Mouse (Mus musculus) lung, postnatal 0 days (tissue): Measurements from ENCODE around the gene Prap1.

Experiments used
- CTCF ChIP-seq: IDR thresholded peaks from 2 replicates; pipeline ENCODE4 v1.5.1; 2016; ENCODE audit warnings: antibody characterized with exemption, mild to moderate bottlenecking
- EP300 ChIP-seq: IDR thresholded peaks from 2 replicates; pipeline ENCODE4 v1.6.1; 2016; ENCODE audit warnings: antibody characterized with exemption, mild to moderate bottlenecking, control low read depth

DNA sequence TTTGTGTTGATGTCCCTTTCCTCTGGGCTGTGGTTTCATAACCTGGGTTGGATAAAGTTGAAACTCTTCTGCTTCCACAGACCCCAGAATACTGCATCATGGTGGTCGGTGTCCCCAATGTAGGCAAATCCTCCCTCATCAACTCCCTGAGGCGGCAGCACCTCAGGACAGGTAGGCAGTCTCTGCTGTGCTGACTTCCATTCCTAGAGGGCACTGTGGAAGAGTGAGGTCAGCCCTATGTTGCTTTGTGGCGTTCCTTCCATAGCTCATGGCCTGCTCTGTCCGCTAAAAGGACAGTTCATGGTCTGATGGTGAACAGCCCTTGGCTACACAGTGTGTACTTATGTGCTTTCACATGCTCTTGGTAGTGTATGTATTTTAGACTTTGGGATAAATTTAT, 51.4 kb downstream of the Prap1 start:
- TF ChIP-seq CTCF (no peak), EP300 (no peak)
